In the genomic region with DNA sequence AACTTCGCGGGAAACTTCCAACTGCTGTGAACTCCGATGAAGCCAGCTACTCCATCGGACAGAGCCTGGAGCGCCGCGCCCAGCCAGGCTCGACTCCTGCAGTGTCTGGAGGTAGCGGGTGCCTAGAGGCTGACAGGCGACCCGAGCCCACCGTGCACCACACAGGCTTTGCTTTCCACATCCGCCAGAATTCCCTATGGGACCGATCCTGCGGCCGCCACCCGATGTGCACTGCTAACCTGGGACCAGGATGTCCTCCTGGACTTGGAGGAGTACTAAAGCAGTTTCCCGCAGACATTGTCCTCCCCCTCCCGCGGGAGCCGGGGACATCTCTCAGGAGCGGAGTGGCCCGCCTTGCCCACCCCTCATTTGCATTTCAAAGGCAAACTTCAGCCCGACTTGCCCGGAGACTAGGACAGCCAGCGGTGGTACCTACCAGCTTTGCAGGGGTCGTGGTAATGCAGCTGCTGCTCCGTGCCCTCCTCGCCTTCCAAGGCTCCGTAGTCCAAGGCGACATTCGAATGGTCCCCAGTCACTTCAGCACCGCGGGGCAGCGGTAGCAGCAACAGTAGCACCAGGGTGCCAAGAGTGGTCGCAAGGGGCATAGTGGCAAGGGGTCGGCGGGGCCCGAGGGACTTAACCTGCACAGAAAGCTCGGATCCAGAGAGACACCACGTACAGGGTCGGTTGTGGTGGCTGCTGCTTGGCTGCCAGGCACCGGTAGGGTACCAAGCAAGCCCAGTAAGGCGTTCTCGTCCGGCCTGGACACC, we compare ENCODE assay signal across 8 mouse cellular contexts. TPM values are rescaled to one million over a fixed set of nuclear protein-coding genes. Genes with fewer than 3 reads are reported as not detected.
DNase-seq lines count a peak whose midpoint lies in the region; ATAC-seq lines count a peak whose summit lies in the region.

No protein-coding gene starts in this region.

- DNase-seq in liver, embryonic 11.5 days (ENCODE audit: low spot score) = peak; percentile 40
- DNase-seq in liver = no peak
- no peak for DNase-seq in right cerebral cortex, adult 2 months (ENCODE audit: low spot score in 2 of 2)
- DNase-seq in right cerebral cortex, adult 18-20 months = no peak
- DNase-seq in left cerebral cortex, postnatal 14 days (ENCODE audit: low spot score in 2 of 2) = no peak

- intact Hi-C loops in left cerebral cortex, postnatal 14 days (cut with DNase I) = no loop called here

- no peak overlapping the region for H3K9ac ChIP-seq in liver, embryonic 11.5 days (ENCODE audit: low read depth, low read length)
- H3K9ac ChIP-seq in embryonic facial prominence, embryonic 12.5 days = peak overlapping the region; percentile 39; the same call in 1 of the 2 replicates
- H3K9ac ChIP-seq in hindbrain, embryonic 15.5 days = peak overlapping the region; percentile 46
- peak overlapping the region; percentile 51 for H3K9ac ChIP-seq in neural tube, embryonic 12.5 days

- H3K4me2 ChIP-seq in liver, embryonic 11.5 days = peak overlapping the region; percentile 74
- H3K4me2 ChIP-seq in embryonic facial prominence, embryonic 12.5 days (replicated peaks) = peak overlapping the region; percentile 97
- H3K4me2 ChIP-seq in hindbrain, embryonic 15.5 days = peak overlapping the region; percentile 97
- peak overlapping the region; percentile 97 for H3K4me2 ChIP-seq in neural tube, embryonic 12.5 days (replicated peaks)

- H3K27ac ChIP-seq in liver, embryonic 11.5 days (ENCODE audit: low read depth, low read length) = no peak overlapping the region
- H3K27ac ChIP-seq in embryonic facial prominence, embryonic 12.5 days = no peak overlapping the region
- no peak overlapping the region for H3K27ac ChIP-seq in hindbrain, embryonic 15.5 days (replicated peaks)
- H3K27ac ChIP-seq in neural tube, embryonic 12.5 days = no peak overlapping the region

- 2% methylated on average over 46 of the region's 46 CpGs for WGBS in liver, embryonic 11.5 days
- under 1% methylated on average over 46 of the region's 46 CpGs for WGBS in embryonic facial prominence, embryonic 12.5 days
- under 1% methylated on average over 46 of the region's 46 CpGs for WGBS in hindbrain, embryonic 15.5 days
- under 1% methylated on average over 46 of the region's 46 CpGs for WGBS in neural tube, embryonic 12.5 days

- H3K27me3 ChIP-seq in liver, embryonic 11.5 days (replicated peaks; ENCODE audit: control insufficient read depth, insufficient read depth, low read length) = peaks cover 45% of the 10 kb centered on the region
- H3K27me3 ChIP-seq in embryonic facial prominence, embryonic 12.5 days = peaks cover 43% of the 10 kb centered on the region
- peaks cover 32% of the 10 kb centered on the region for H3K27me3 ChIP-seq in hindbrain, embryonic 15.5 days
- peaks cover 21% of the 10 kb centered on the region for H3K27me3 ChIP-seq in neural tube, embryonic 12.5 days (replicated peaks)

- peak overlapping the region; percentile 43 for H3K4me3 ChIP-seq in liver, embryonic 11.5 days (ENCODE audit: low read depth, low read length)
- peak overlapping the region; percentile 44 for H3K4me3 ChIP-seq in embryonic facial prominence, embryonic 12.5 days
- peak overlapping the region; percentile 48 for H3K4me3 ChIP-seq in hindbrain, embryonic 15.5 days
- H3K4me3 ChIP-seq in neural tube, embryonic 12.5 days = peak overlapping the region; percentile 45

- ATAC-seq in liver, embryonic 11.5 days (replicated peaks; ENCODE audit: low FRiP score) = 0 out of 2 replicates have a peak, but pooled peaks have one; percentile 5
- ATAC-seq in embryonic facial prominence, embryonic 12.5 days (ENCODE audit: insufficient number of reproducible peaks, insufficient read depth, low FRiP score, low TSS enrichment) = no peak
- ATAC-seq in hindbrain, embryonic 15.5 days (ENCODE audit: low FRiP score, low read depth) = peak; percentile 33
- peak; percentile 62 for ATAC-seq in neural tube, embryonic 12.5 days (ENCODE audit: low FRiP score, low read depth)

- H3K9me3 ChIP-seq in liver, embryonic 11.5 days (ENCODE audit: control insufficient read depth, low read length) = no peaks in the 10 kb centered on the region
- no peaks in the 10 kb centered on the region for H3K9me3 ChIP-seq in embryonic facial prominence, embryonic 12.5 days
- H3K9me3 ChIP-seq in hindbrain, embryonic 15.5 days = no peaks in the 10 kb centered on the region
- H3K9me3 ChIP-seq in neural tube, embryonic 12.5 days = no peaks in the 10 kb centered on the region

- no peaks in the 10 kb centered on the region for H3K36me3 ChIP-seq in liver, embryonic 11.5 days (ENCODE audit: control insufficient read depth, insufficient read depth, low read length)
- H3K36me3 ChIP-seq in embryonic facial prominence, embryonic 12.5 days = peaks cover 3% of the 10 kb centered on the region; the same call in 1 of the 2 replicates
- H3K36me3 ChIP-seq in hindbrain, embryonic 15.5 days = no peaks in the 10 kb centered on the region
- H3K36me3 ChIP-seq in neural tube, embryonic 12.5 days = no peaks in the 10 kb centered on the region

- peaks cover 8% of the 10 kb centered on the region for H3K4me1 ChIP-seq in liver, embryonic 11.5 days (replicated peaks; ENCODE audit: control insufficient read depth, insufficient read depth, low read length)
- peaks cover 11% of the 10 kb centered on the region; the same call in 1 of the 2 replicates for H3K4me1 ChIP-seq in embryonic facial prominence, embryonic 12.5 days
- peaks cover 19% of the 10 kb centered on the region for H3K4me1 ChIP-seq in hindbrain, embryonic 15.5 days (replicated peaks)
- H3K4me1 ChIP-seq in neural tube, embryonic 12.5 days = peaks cover 20% of the 10 kb centered on the region

RNA-seq across cellular contexts. Expression of a gene that starts 0.4 kb away (rescaled TPM):
- polyA plus RNA-seq in liver, embryonic 11.5 days (2014; fragmentation: Nextera tagmentation; extraction: Ambion mirVana) = not detected in 2 replicates
- 0.39 and 0.41 TPM in 2 replicates for polyA plus RNA-seq in embryonic facial prominence, embryonic 12.5 days (2016; fragmentation: Nextera tagmentation; extraction: Ambion mirVana)
- 0.77 and 0.93 TPM in 2 replicates for polyA plus RNA-seq in hindbrain, embryonic 15.5 days (2015; fragmentation: Nextera tagmentation; extraction: Ambion mirVana)
- polyA plus RNA-seq in neural tube, embryonic 12.5 days (2016; fragmentation: Nextera tagmentation; extraction: Ambion mirVana) = 1.1 and 1.5 TPM in 2 replicates
- total RNA-seq in left cerebral cortex, postnatal 14 days (2021) = 1 to 10 TPM; 1.8 to 2.7 TPM

RNA-seq across cellular contexts. Expression of a gene that starts 57.6 kb away (rescaled TPM):
- polyA plus RNA-seq in liver, embryonic 11.5 days (2014; fragmentation: Nextera tagmentation; extraction: Ambion mirVana) = 112 and 134 TPM in 2 replicates
- 148 and 160 TPM in 2 replicates for polyA plus RNA-seq in embryonic facial prominence, embryonic 12.5 days (2016; fragmentation: Nextera tagmentation; extraction: Ambion mirVana)
- polyA plus RNA-seq in hindbrain, embryonic 15.5 days (2015; fragmentation: Nextera tagmentation; extraction: Ambion mirVana) = 88.4 and 90.0 TPM in 2 replicates
- 123 and 137 TPM in 2 replicates for polyA plus RNA-seq in neural tube, embryonic 12.5 days (2016; fragmentation: Nextera tagmentation; extraction: Ambion mirVana)
- 100 to 1,000 TPM; 138 TPM for total RNA-seq in left cerebral cortex, postnatal 14 days (2021)
